Mouse (Mus musculus) hematopoietic stem cell, adult 5-6 weeks (primary cell): Measurements from ENCODE around the gene Vmn1r57. TPM values are rescaled to one million over a fixed set of nuclear protein-coding genes. Genes with fewer than 3 reads are reported as not detected.
"Not testable (repeated sequence)": the region's sequence is repeated elsewhere in the genome, so short reads cannot be mapped to it uniquely, and the experiment has no call there.

Experiments used
- ATAC-seq, 2 experiments: fragments of 125-278 bp in 1 of 2; replicated peaks in 1 of 2; 2 replicates each; pipeline ENCODE4 v1.8.0; 2016 to 2017; ENCODE audit warnings: inconsistent platforms in 2 of 2, mild to moderate bottlenecking in 2 of 2, moderate number of reproducible peaks in 2 of 2, low read depth in 1 of 2, moderate TSS enrichment in 1 of 2; ENCODE audit not compliant: low FRiP score in 2 of 2, poor library complexity in 2 of 2, severe bottlenecking in 2 of 2, insufficient read depth in 1 of 2, low TSS enrichment in 1 of 2
- total RNA-seq: library from RNA; stranded (forward); fragments of 172-1452, 232-1000 nt; gene quantifications from 2 replicates; pipeline ENCODE4 v1.2.3, GENCODE M21; 2017

Vmn1r57 gene
- total RNA-seq = not detected in 2 replicates

DNA sequence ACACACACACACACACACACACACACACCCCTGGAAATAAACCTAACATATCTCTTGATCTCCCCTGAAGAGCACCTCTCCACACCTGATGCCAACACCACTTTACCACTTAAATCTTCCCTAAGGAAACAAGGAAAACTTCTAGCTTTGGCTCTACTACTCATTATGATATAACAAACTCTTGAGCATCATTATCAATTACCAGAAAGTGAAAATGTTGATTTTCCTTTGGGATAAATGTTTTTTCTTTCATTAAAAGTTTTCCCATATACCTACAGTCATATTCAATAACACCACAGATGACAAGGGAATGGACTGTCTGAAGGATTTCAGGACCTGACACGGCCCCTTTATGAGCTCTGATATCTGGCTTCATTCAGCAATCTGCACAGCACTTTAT, at the start of gene Vmn1r57:
TSS of gene Vmn1r57 (plus strand) at position 301 of the 400 bp plus-strand sequence.
- not testable (repeated sequence) for ATAC-seq

DNA sequence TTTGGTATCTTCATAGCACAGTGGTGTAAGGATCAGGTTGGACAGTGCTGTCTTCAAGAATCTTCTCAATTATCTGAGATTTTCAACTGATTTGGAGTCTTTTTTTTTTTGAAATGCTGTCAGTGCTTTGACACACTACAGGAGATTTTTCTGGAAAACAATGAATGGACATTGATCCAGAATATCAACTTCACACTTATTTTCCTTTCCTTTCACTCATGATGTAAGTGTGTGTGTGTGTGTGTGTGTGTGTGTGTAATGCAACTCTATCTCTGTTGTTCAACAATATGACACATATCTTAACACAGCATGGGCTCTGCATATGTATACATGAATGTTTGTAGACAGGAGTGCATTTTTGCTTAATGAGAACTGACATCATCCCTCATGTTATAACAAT, 21.6 kb upstream of the Vmn1r57 start, which contains the start of gene Vmn1r56:
TSS of gene Vmn1r56 (minus strand) at position 101 of the 400 bp plus-strand sequence.
- ATAC-seq = not testable (repeated sequence)

DNA sequence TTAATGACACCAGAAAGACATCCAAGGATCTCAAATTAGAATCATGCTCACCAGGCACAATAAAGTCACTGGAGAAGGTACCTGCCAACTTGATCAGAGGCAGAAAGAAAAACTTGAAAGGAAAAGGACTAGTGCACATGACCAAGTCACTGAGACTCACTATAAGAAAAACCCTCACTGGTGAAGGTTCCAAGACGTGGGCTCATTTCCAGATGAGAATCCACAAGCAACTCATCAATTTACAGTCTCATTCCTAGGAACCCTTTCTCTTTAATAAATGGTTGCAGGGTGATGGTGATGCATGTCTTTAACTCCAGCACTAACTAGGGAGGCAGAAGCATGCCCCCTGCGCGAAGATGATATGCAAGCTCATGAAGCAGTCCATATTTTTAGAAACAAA, 44.8 kb downstream of the Vmn1r57 start:
- ATAC-seq = no peak

Other genes starting within 250 kb of the Vmn1r57 start
- gene Sbk3, start 247.3 kb upstream of the Vmn1r57 start, total RNA-seq = not detected in 2 replicates
- 5.7 and 6.6 TPM in 2 replicates for gene Zfp579, start 222.3 kb upstream of the Vmn1r57 start, total RNA-seq
- gene Zfp524, start 204.1 kb upstream of the Vmn1r57 start, total RNA-seq = 3.0 and 12.6 TPM in 2 replicates
- 25.6 and 32.0 TPM in 2 replicates for gene Fiz1, start 203.8 kb upstream of the Vmn1r57 start, total RNA-seq
- 0.31 TPM in 1 of 2 replicates, not detected in the other for gene Gm44973, start 203.0 kb upstream of the Vmn1r57 start, total RNA-seq
- gene Zfp865, start 198.1 kb upstream of the Vmn1r57 start, total RNA-seq = 13.9 and 14.0 TPM in 2 replicates
- gene Ccdc106, start 197.9 kb upstream of the Vmn1r57 start, total RNA-seq = not detected in 2 replicates
- gene 4632433K11Rik, start 184.4 kb upstream of the Vmn1r57 start, total RNA-seq = 1.3 TPM in 1 of 2 replicates, not detected in the other
- gene Zfp784, start 180.0 kb upstream of the Vmn1r57 start, total RNA-seq = 3.9 and 5.9 TPM in 2 replicates
- gene Zfp580, start 167.0 kb upstream of the Vmn1r57 start, total RNA-seq = 2.1 and 2.4 TPM in 2 replicates
- 229 and 261 TPM in 2 replicates for gene U2af2, start 156.3 kb upstream of the Vmn1r57 start, total RNA-seq
- gene Epn1, start 138.3 kb upstream of the Vmn1r57 start, total RNA-seq = 25.7 and 38.2 TPM in 2 replicates
- not detected in 2 replicates for gene Rfpl4, start 101.5 kb upstream of the Vmn1r57 start, total RNA-seq
- not detected in 2 replicates for gene Rasl2-9, start 92.5 kb upstream of the Vmn1r57 start, total RNA-seq
- not detected in 2 replicates for gene Vmn1r55, start 68.8 kb upstream of the Vmn1r57 start, total RNA-seq
- not detected in 2 replicates for gene Vmn1r56, start 21.7 kb upstream of the Vmn1r57 start, total RNA-seq
- gene Gm5065, start 132.0 kb downstream of the Vmn1r57 start, total RNA-seq = not detected in 2 replicates
- not detected in 2 replicates for gene Nlrp2, start 132.5 kb downstream of the Vmn1r57 start, total RNA-seq
- not detected in 2 replicates for gene Vmn1r58, start 194.9 kb downstream of the Vmn1r57 start, total RNA-seq
- gene Vmn1r59, start 238.3 kb downstream of the Vmn1r57 start, total RNA-seq = not detected in 2 replicates